Mouse (Mus musculus) midbrain, embryonic 15.5 days (tissue): ENCODE measurements at regions not wholly inside any gene's neighbourhood (a gene's known extent, or its start where the extent isn't known, plus 50 kb on each side); places are given as distances from the start of the nearest gene placed in this dataset.

Experiments used
- ATAC-seq: fragments of 200-750 bp; cut with Nextera tagmentation; replicated peaks from 2 replicates; pipeline ENCODE4 v1.8.0; 2017; ENCODE audit warnings: moderate TSS enrichment
- H3K27ac ChIP-seq: fragments of 300-500 bp; sonication (generic); 2 replicates; pipeline ENCODE4 v1.5.1; 2015; ENCODE audit warnings: mild to moderate bottlenecking, inconsistent platforms
- H3K27me3 ChIP-seq: fragments of 300-500 bp; sonication (generic); replicated peaks from 2 replicates; pipeline ENCODE4 v1.6.1; 2015; ENCODE audit warnings: inconsistent platforms
- H3K36me3 ChIP-seq: fragments of 300-500 bp; sonication (generic); replicated peaks from 2 replicates; pipeline ENCODE4 v1.6.1; 2015; ENCODE audit warnings: inconsistent platforms
- H3K4me1 ChIP-seq: fragments of 300-500 bp; sonication (generic); 2 replicates; pipeline ENCODE4 v1.6.1; 2015; ENCODE audit warnings: inconsistent platforms
- H3K4me2 ChIP-seq: fragments of 300-500 bp; sonication (generic); 2 replicates; pipeline ENCODE4 v1.6.1; 2015; ENCODE audit warnings: inconsistent platforms, mild to moderate bottlenecking, moderate library complexity
- H3K4me3 ChIP-seq: fragments of 300-500 bp; sonication (generic); 2 replicates; pipeline ENCODE4 v1.5.1; 2015; ENCODE audit warnings: mild to moderate bottlenecking, inconsistent platforms
- H3K9ac ChIP-seq: fragments of 300-500 bp; sonication (generic); 2 replicates; pipeline ENCODE4 v1.6.1; 2015; ENCODE audit warnings: mild to moderate bottlenecking, inconsistent platforms
- H3K9me3 ChIP-seq: fragments of 300-500 bp; sonication (generic); 2 replicates; pipeline ENCODE4 v1.6.1; 2016; ENCODE audit warnings: inconsistent platforms
- WGBS: fragments of 180-500 bp; shearing (Covaris S2); methylation state at CpG from one replicate; pipeline ENCODE4 v1.1.7; 2015; ENCODE audit warnings: mixed read lengths; 5-methylcytosine and 5-hydroxymethylcytosine counted together

- Histone ChIP-seq H3K9ac (no peak overlapping the region), H3K4me2 (no peak overlapping the region), H3K9me3 (no peaks in the 10 kb centered on the region), H3K27me3 (no peaks in the 10 kb centered on the region), H3K4me1 (no peaks in the 10 kb centered on the region), H3K4me3 (no peak overlapping the region), H3K36me3 (no peaks in the 10 kb centered on the region), H3K27ac (no peak overlapping the region)
- ATAC-seq = no peak
- WGBS = 44% methylated on average over 6 of the region's 6 CpGs
These were observed 93.8 kb upstream of the Rnaseh2b start for GRCm38 (mm10) chr14:62198476-62199190.

- no peaks in the 10 kb centered on the region for H3K36me3 ChIP-seq
- no peak overlapping the region for H3K9ac ChIP-seq
- H3K27me3 ChIP-seq = no peaks in the 10 kb centered on the region
- no peaks in the 10 kb centered on the region for H3K4me1 ChIP-seq
- no peak overlapping the region for H3K4me3 ChIP-seq
- 71% methylated on average over 1 of the region's 1 CpGs for WGBS
- no peaks in the 10 kb centered on the region for H3K9me3 ChIP-seq
- H3K27ac ChIP-seq = no peak overlapping the region
- H3K4me2 ChIP-seq = no peak overlapping the region
- ATAC-seq = no peak
These were observed 77.3 kb upstream of the Rnaseh2b start for GRCm38 (mm10) chr14:62215071-62215470.

- H3K27me3 ChIP-seq = no peaks in the 10 kb centered on the region
- ATAC-seq = no peak
- H3K9me3 ChIP-seq = no peaks in the 10 kb centered on the region
- H3K9ac ChIP-seq = no peak overlapping the region
- no peak overlapping the region for H3K4me2 ChIP-seq
- no peak overlapping the region for H3K4me3 ChIP-seq
- no peaks in the 10 kb centered on the region for H3K4me1 ChIP-seq
- no peaks in the 10 kb centered on the region for H3K36me3 ChIP-seq
- H3K27ac ChIP-seq = no peak overlapping the region
- WGBS = 83% methylated on average over 1 of the region's 1 CpGs
These were observed 75.4 kb upstream of the Rnaseh2b start for GRCm38 (mm10) chr14:62216995-62217394.

- no peak for ATAC-seq
- Histone ChIP-seq H3K4me1 (no peaks in the 10 kb centered on the region), H3K4me2 (no peak overlapping the region), H3K4me3 (no peak overlapping the region), H3K27me3 (no peaks in the 10 kb centered on the region), H3K9ac (no peak overlapping the region), H3K36me3 (no peaks in the 10 kb centered on the region), H3K9me3 (no peaks in the 10 kb centered on the region), H3K27ac (no peak overlapping the region)
- 57% methylated on average over 2 of the region's 2 CpGs for WGBS
These were observed 74.4 kb upstream of the Rnaseh2b start for GRCm38 (mm10) chr14:62217971-62218370.

- no peak for ATAC-seq
- H3K4me3 ChIP-seq = no peak overlapping the region
- H3K4me1 ChIP-seq = no peaks in the 10 kb centered on the region
- WGBS = 44% methylated on average over 2 of the region's 2 CpGs
- no peak overlapping the region for H3K9ac ChIP-seq
- H3K9me3 ChIP-seq = no peaks in the 10 kb centered on the region
- H3K4me2 ChIP-seq = no peak overlapping the region
- no peak overlapping the region for H3K27ac ChIP-seq
- no peaks in the 10 kb centered on the region for H3K27me3 ChIP-seq
- H3K36me3 ChIP-seq = no peaks in the 10 kb centered on the region
These were observed 73.7 kb upstream of the Rnaseh2b start for GRCm38 (mm10) chr14:62218716-62219115.

- Histone ChIP-seq H3K4me2 (no peak overlapping the region), H3K9me3 (no peaks in the 10 kb centered on the region), H3K27me3 (no peaks in the 10 kb centered on the region), H3K9ac (no peak overlapping the region), H3K4me3 (no peak overlapping the region), H3K36me3 (no peaks in the 10 kb centered on the region), H3K4me1 (no peaks in the 10 kb centered on the region), H3K27ac (no peak overlapping the region)
- WGBS = 89% methylated on average over 4 of the region's 4 CpGs
- no peak for ATAC-seq
These were observed 71.6 kb upstream of the Rnaseh2b start for GRCm38 (mm10) chr14:62220770-62221169.
